Mouse (Mus musculus): ENCODE data around the gene Akt1.

DNA sequence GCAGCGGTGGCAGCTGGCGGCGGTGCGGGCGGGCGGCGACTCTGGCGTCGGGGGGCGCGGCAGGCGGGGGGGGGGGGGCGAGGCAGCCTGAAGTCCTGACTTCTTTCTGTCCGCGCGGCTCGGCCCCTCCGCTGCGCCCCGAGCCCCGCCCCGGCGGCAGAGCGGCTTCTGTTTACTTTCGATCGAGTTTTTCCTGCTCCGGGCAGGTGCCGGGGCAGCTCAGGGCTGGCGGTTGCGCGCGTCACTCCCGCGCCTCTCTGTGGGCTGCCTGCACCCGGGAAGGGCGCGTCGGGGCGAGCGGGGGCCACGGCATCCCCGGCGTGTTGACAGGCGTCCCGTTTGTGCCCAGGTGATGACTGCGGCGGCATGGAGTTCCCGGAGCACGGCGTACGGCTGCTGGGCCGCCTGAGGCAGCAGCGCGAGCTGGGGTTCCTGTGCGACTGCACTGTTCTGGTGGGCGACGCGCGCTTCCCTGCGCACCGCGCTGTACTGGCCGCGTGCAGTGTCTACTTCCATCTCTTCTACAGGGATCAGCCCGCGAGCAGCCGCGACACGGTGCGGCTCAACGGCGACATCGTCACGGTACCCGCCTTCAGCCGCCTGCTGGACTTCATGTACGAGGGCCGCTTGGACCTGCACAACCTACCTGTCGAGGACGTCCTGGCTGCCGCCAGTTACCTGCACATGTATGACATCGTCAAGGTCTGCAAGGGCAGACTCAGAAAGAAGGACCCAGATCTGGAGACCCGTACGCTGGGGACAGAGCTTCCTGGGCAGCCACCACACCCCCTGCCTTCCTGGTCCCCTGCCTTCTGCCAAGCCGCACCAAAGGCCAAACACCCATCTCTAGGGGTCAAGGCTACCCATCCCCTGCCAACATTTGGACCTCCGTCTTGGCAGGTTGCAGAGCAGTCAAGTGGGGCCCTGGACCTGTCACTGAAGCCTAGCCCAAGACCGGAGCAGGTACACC is 4.6 kb upstream of the Akt1 start:
- TF ChIP-seq CTCF (IDR thresholded peaks at IDR 0.05; ENCODE audit: low read depth, low read length) (no peak), POLR2A (IDR thresholded peaks at IDR 0.05; ENCODE audit: insufficient read depth, low read length) (no peak), EP300 (IDR thresholded peaks at IDR 0.05; ENCODE audit: insufficient read depth, low read depth, low read length) (no peak)

All from ES-Bruce4 (cell line).